Mouse (Mus musculus) liver, embryonic 16.5 days (tissue): ENCODE results near the gene Mbd3. TPM values are rescaled to one million over a fixed set of nuclear protein-coding genes. Genes with fewer than 3 reads are reported as not detected.
A peak's percentile ranks its signal among the peaks of the same experiment; 100 is the strongest.
"Not testable (repeated sequence)": the region's sequence is repeated elsewhere in the genome, so short reads cannot be mapped to it uniquely, and the experiment has no call there.

Experiments used
- ATAC-seq: fragments of 200-750 bp; cut with Nextera tagmentation; 2 replicates; pipeline ENCODE4 v1.8.0; 2017; ENCODE audit warnings: low read depth, mild to moderate bottlenecking, moderate number of reproducible peaks, moderate library complexity
- H3K27ac ChIP-seq: fragments of 300-500 bp; sonication (generic); 2 replicates; pipeline ENCODE4 v1.5.1; 2014; ENCODE audit warnings: mild to moderate bottlenecking, low read length
- H3K27me3 ChIP-seq: fragments of 300-500 bp; sonication (generic); 2 replicates; pipeline ENCODE4 v1.6.1; 2014; ENCODE audit warnings: low read depth, low read length, mixed read lengths; ENCODE audit not compliant: control insufficient read depth, insufficient read depth
- H3K36me3 ChIP-seq: fragments of 300-500 bp; sonication (generic); 2 replicates; pipeline ENCODE4 v1.6.1; 2014; ENCODE audit warnings: mild to moderate bottlenecking; ENCODE audit not compliant: control insufficient read depth, insufficient read depth
- H3K4me1 ChIP-seq: fragments of 300-500 bp; sonication (generic); 2 replicates; pipeline ENCODE4 v1.6.1; 2014; ENCODE audit warnings: low read depth, low read length, mixed read lengths; ENCODE audit not compliant: control insufficient read depth
- H3K4me2 ChIP-seq: fragments of 300-500 bp; sonication (generic); 2 replicates; pipeline ENCODE4 v1.6.1; 2014; ENCODE audit warnings: low read depth, low read length, mixed read lengths
- H3K4me3 ChIP-seq: fragments of 300-500 bp; sonication (generic); 2 replicates; pipeline ENCODE4 v1.5.1; 2014; ENCODE audit warnings: low read depth, mild to moderate bottlenecking, low read length
- H3K9ac ChIP-seq: fragments of 300-500 bp; sonication (generic); 2 replicates; pipeline ENCODE4 v1.6.1; 2014; ENCODE audit warnings: low read depth, low read length
- H3K9me3 ChIP-seq: fragments of 300-500 bp; sonication (generic); replicated peaks from 2 replicates; pipeline ENCODE4 v1.6.1; 2016; ENCODE audit warnings: low read length; ENCODE audit not compliant: control insufficient read depth
- WGBS: fragments of 180-500 bp; shearing (Covaris S2); extraction: QIAGEN DNeasy Blood & Tissue Kit; methylation state at CpG from one replicate; pipeline ENCODE4 v1.1.7; 2014; ENCODE audit not compliant: insufficient replicate concordance; 5-methylcytosine and 5-hydroxymethylcytosine counted together
- microRNA-seq: library from miRNA; unstranded; fragments of <30 nt; microRNA quantifications from one replicate; pipeline ENCODE4, GENCODE M21; 2016
- polyA plus RNA-seq: library from polyadenylated mRNA; unstranded; fragments of >200 nt; fragmentation: Nextera tagmentation; extraction: Ambion mirVana; gene quantifications from 2 replicates; pipeline ENCODE4 v1.2.1, GENCODE M21; 2015

Gene Mbd3
- polyA plus RNA-seq, 1 experiment from 2014 or later, result 52.7 TPM

DNA sequence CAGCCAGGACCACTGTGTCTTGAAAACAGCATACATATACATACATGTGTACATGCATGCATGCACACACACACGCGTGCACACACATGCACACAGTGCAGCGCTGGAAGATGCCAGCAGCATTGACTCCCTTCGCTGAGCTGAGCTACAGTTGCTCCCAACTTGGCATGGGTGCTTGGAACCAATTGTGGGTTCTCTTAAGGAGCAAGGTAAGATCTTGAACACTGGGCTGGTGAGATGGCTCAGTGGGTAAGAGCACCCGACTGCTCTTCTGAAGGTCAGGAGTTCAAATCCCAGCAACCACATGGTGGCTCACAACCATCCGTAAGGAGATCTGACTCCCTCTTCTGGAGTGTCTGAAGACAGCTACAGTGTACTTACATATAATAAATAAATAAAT is 53.4 kb downstream of the Mbd3 start:
- H3K4me3 ChIP-seq, ATAC-seq, H3K9ac ChIP-seq, H3K27ac ChIP-seq, H3K9me3 ChIP-seq, H3K36me3 ChIP-seq: not testable (repeated sequence)
- Histone ChIP-seq H3K4me1 (peaks cover 66% of the 10 kb centered on the region), H3K4me2 (peak overlapping the region; percentile 71; the same call in 1 of the 2 replicates), H3K27me3 (peaks cover 59% of the 10 kb centered on the region)
- 81% methylated on average over 5 of the region's 6 CpGs for WGBS

DNA sequence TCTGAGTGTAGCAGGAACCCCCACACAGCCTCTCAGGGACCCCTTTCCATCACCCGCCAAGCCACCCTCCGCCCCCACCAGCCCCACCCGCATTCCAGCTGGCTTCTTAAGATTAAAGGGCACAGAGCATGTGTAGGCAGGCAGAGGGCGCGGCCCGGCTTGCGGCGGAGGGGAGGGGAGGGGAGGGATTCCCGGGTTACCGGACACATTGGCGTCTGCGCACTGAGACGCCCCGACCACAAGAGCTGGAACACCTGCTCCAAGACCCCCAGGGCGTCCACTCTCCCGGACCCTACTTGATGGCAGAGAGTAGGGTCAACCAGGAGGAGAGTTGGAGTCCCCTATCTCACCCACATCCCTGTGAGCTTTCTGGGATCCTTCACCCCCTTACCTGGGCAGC is 54.2 kb downstream of the Mbd3 start:
- no peaks in the 10 kb centered on the region for H3K9me3 ChIP-seq
- peak overlapping the region; percentile 71 for H3K4me2 ChIP-seq
- peak; percentile 39 for ATAC-seq
- peak overlapping the region; percentile 62 for H3K9ac ChIP-seq
- peak overlapping the region; percentile 95 for H3K27ac ChIP-seq
- H3K4me1 ChIP-seq, result peaks cover 73% of the 10 kb centered on the region
- peak overlapping the region; percentile 50 for H3K4me3 ChIP-seq
- 2% methylated on average over 15 of the region's 16 CpGs for WGBS
- H3K27me3 ChIP-seq, result peaks cover 61% of the 10 kb centered on the region
- no peaks in the 10 kb centered on the region for H3K36me3 ChIP-seq

DNA sequence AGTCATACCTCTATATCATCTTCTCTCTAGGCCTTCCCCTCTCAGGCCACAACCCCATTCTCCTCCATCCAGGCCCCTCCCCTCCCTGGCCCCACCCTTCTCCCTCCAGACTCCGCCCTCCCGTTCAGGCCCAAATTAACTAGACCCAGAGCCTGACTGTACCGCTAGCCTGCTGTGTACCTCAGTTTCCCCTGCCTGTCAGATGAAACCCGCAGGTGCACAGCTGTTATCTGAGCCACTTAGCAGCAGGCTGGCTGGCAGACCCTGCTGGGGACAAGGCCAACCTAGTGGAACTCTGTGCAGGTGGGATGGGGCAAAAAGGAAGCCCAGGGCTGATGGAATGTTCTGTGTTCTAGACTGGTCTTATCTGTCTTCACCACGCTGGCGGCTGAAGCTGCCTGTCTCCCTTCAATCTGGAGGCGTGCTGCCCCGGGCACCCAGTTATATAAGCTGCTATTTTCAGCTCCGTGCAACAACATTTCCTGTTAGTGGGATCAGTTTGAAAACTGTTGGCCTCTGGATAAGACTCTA is 55.2 kb downstream of the Mbd3 start:
- H3K36me3 ChIP-seq, result no peaks in the 10 kb centered on the region
- peak overlapping the region; percentile 62 for H3K9ac ChIP-seq
- H3K27me3 ChIP-seq, result peaks cover 52% of the 10 kb centered on the region
- peak; percentile 79 for ATAC-seq
- 7% methylated on average over 9 of the region's 9 CpGs for WGBS
- no peaks in the 10 kb centered on the region for H3K9me3 ChIP-seq
- H3K27ac ChIP-seq, result peak overlapping the region; percentile 95
- H3K4me1 ChIP-seq, result peaks cover 77% of the 10 kb centered on the region
- peak overlapping the region; percentile 50 for H3K4me3 ChIP-seq
- H3K4me2 ChIP-seq, result peak overlapping the region; percentile 71

DNA sequence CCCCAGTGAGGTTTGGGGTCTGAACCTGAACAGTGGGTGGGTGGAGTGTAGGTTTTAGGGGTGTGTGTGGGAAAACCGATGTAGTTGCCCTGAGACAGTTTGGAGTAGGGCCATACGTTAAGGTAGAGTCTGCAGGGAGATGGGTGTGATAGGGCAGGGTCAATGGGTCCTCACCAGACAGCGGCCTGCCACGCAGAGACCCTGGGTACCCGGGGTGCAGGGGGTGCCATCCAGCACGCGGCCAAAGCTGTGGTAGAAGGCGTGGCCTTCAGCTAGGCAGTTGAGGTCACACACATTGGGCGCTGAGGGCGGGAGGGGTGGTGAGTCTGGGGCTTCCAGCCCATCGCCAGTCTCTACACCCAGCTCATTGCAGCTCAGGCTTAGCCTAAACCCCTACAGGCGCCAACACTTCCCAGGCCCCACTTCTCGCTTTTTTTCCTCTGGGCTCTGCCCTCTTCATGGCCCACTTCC is 55.9 kb downstream of the Mbd3 start:
- Histone ChIP-seq H3K36me3 (no peaks in the 10 kb centered on the region), H3K4me1 (peaks cover 75% of the 10 kb centered on the region), H3K27me3 (peaks cover 45% of the 10 kb centered on the region), H3K4me2 (peak overlapping the region; percentile 71), H3K9ac (peak overlapping the region; percentile 56), H3K4me3 (peak overlapping the region; percentile 50), H3K9me3 (no peaks in the 10 kb centered on the region), H3K27ac (peak overlapping the region; percentile 95)
- WGBS, result 17% methylated on average over 13 of the region's 13 CpGs
- ATAC-seq, result no peak

DNA sequence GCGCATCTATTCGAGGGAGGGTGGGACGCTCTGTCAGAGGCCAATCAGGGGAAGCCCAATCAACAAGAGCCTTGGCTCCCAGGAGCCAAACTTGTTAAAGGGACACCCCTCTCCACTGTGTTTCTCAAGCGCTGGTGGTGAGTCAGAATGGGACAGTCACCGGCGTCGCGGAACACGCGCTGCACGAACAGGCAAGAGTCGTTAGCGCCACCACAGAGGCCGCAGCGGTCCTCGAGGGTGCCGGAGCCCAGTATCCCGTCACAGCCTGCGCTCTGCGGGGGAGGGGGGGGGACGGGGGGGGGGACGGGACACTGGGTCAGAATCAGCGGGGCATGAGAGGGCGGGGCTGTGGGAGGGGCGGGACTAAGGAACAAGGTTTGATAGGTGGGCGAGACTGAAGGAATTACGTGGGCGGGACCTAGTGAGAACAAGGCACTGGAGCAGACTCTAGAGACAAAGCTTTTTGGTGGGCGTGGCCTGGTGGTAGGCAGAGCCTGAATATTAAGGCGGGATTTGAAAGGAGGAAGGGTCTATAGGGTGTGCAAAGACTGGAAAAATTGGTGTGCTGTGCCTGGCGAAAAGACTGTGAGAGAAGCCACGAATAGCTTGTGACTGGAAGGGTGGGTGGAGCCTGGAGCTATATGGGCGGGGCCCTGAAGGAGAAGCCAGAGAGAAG is 56.5 kb downstream of the Mbd3 start:
- H3K27me3 ChIP-seq, result peaks cover 39% of the 10 kb centered on the region
- peak overlapping the region; percentile 71 for H3K4me2 ChIP-seq
- H3K36me3 ChIP-seq, result no peaks in the 10 kb centered on the region
- WGBS, result under 1% methylated on average over 31 of the region's 33 CpGs
- H3K4me1 ChIP-seq, result peaks cover 69% of the 10 kb centered on the region
- no peaks in the 10 kb centered on the region for H3K9me3 ChIP-seq
- peak; percentile 28 for ATAC-seq
- H3K9ac ChIP-seq, result peak overlapping the region; percentile 42
- H3K4me3 ChIP-seq, result peak overlapping the region; percentile 50
- H3K27ac ChIP-seq, result peak overlapping the region; percentile 95

Small RNA genes lying within 50 kb of the gene (microRNA-seq; reads per million reads assigned to microRNA genes)
- not detected for gene Gm22721

Other genes starting within 250 kb of the Mbd3 start
- 13.8 and 14.2 TPM in 2 replicates for gene Cirbp, start 233.6 kb downstream of the Mbd3 start, polyA plus RNA-seq
- gene 1600002K03Rik, start 226.6 kb downstream of the Mbd3 start, polyA plus RNA-seq, result 8.4 and 8.7 TPM in 2 replicates
- gene Efna2, start 220.1 kb downstream of the Mbd3 start, polyA plus RNA-seq, result 0.47 and 0.53 TPM in 2 replicates
- gene Mum1, start 173.1 kb downstream of the Mbd3 start, polyA plus RNA-seq, result 14.6 and 14.8 TPM in 2 replicates
- 220 and 223 TPM in 2 replicates for gene Ndufs7, start 150.4 kb downstream of the Mbd3 start, polyA plus RNA-seq
- gene Gamt, start 138.5 kb downstream of the Mbd3 start, polyA plus RNA-seq, result 138 and 166 TPM in 2 replicates
- 21.1 and 21.3 TPM in 2 replicates for gene Dazap1, start 138.1 kb downstream of the Mbd3 start, polyA plus RNA-seq
- 460 and 501 TPM in 2 replicates for gene Rps15, start 107.1 kb downstream of the Mbd3 start, polyA plus RNA-seq
- 0.12 and 0.23 TPM in 2 replicates for gene Apc2, start 103.6 kb downstream of the Mbd3 start, polyA plus RNA-seq
- 27.9 and 29.0 TPM in 2 replicates for gene 2310011J03Rik, start 79.0 kb downstream of the Mbd3 start, polyA plus RNA-seq
- 3.5 and 4.0 TPM in 2 replicates for gene Pcsk4, start 70.1 kb downstream of the Mbd3 start, polyA plus RNA-seq
- gene Reep6, start 69.6 kb downstream of the Mbd3 start, polyA plus RNA-seq, result 83.9 and 102 TPM in 2 replicates
- gene Adamtsl5, start 51.1 kb downstream of the Mbd3 start, polyA plus RNA-seq, result 2.2 and 3.4 TPM in 2 replicates
- 0.05 and 0.18 TPM in 2 replicates for gene Plk5, start 43.1 kb downstream of the Mbd3 start, polyA plus RNA-seq
- 0.32 and 0.60 TPM in 2 replicates for gene Mex3d, start 11.9 kb downstream of the Mbd3 start, polyA plus RNA-seq
- 509 and 519 TPM in 2 replicates for gene Uqcr11, start 7.3 kb upstream of the Mbd3 start, polyA plus RNA-seq
- 39.8 and 44.4 TPM in 2 replicates for gene Tcf3, start 34.1 kb upstream of the Mbd3 start, polyA plus RNA-seq
- 0.02 TPM in 1 of 2 replicates, not detected in the other for gene Onecut3, start 95.3 kb upstream of the Mbd3 start, polyA plus RNA-seq
- 0.02 TPM in 1 of 2 replicates, not detected in the other for gene Atp8b3, start 139.6 kb upstream of the Mbd3 start, polyA plus RNA-seq
- 10.9 and 12.1 TPM in 2 replicates for gene Rexo1, start 162.0 kb upstream of the Mbd3 start, polyA plus RNA-seq
- 9.6 and 10.7 TPM in 2 replicates for gene Klf16, start 177.8 kb upstream of the Mbd3 start, polyA plus RNA-seq
- gene Abhd17a, start 190.8 kb upstream of the Mbd3 start, polyA plus RNA-seq, result 31.4 and 35.9 TPM in 2 replicates
- 35.3 and 38.3 TPM in 2 replicates for gene Scamp4, start 203.3 kb upstream of the Mbd3 start, polyA plus RNA-seq
- gene Adat3, start 203.3 kb upstream of the Mbd3 start, polyA plus RNA-seq, result 3.2 and 3.7 TPM in 2 replicates
- 1.2 and 1.5 TPM in 2 replicates for gene Gm49322, start 206.5 kb upstream of the Mbd3 start, polyA plus RNA-seq
- gene Csnk1g2, start 223.3 kb upstream of the Mbd3 start, polyA plus RNA-seq, result 5.0 and 9.8 TPM in 2 replicates